Mouse (Mus musculus) adrenal gland, adult 8-10 months (tissue): ENCODE data around the gene Hmx2. TPM values are rescaled to one million over a fixed set of nuclear protein-coding genes. Genes with fewer than 3 reads are reported as not detected.

Experiments used
- DNase-seq: peaks from one replicate; pipeline ENCODE4 v3.0.0; 2022
- total RNA-seq, 4 experiments: library from RNA; stranded (reverse); gene quantifications; 2 replicates each; pipeline ENCODE4 v1.2.4; 2022

Gene Hmx2
- total RNA-seq, 4 experiments from 2014 or later = not detected

GRCm38 (mm10) chr7:131556541-131557271 is 8.1 kb downstream of the Hmx2 start:
- DNase-seq = no peak

GRCm38 (mm10) chr7:131557751-131558150 is 9.2 kb downstream of the Hmx2 start:
- no peak for DNase-seq

GRCm38 (mm10) chr7:131559986-131560696 is 11.6 kb downstream of the Hmx2 start, which contains the start of gene Bub3:
Gene Bub3 (plus strand): TSS chr7:131560222.
- DNase-seq = peak; percentile 90

GRCm38 (mm10) chr7:131560697-131561042 is 12.1 kb downstream of the Hmx2 start:
- no peak for DNase-seq

- no peak for DNase-seq
Observed at GRCm38 (mm10) chr7:131575246-131575645, 26.7 kb downstream of the Hmx2 start.

GRCm38 (mm10) chr7:131582178-131582577 is 33.6 kb downstream of the Hmx2 start:
- DNase-seq = no peak

GRCm38 (mm10) chr7:131585551-131585950 is 37.0 kb downstream of the Hmx2 start:
- no peak for DNase-seq

GRCm38 (mm10) chr7:131597779-131598482 is 49.4 kb downstream of the Hmx2 start:
- DNase-seq = no peak

- no peak for DNase-seq
Observed at GRCm38 (mm10) chr7:131598483-131598824, 49.9 kb downstream of the Hmx2 start.

GRCm38 (mm10) chr7:131602106-131602505 is 53.5 kb downstream of the Hmx2 start:
- no peak for DNase-seq

- no peak for DNase-seq
Observed at GRCm38 (mm10) chr7:131603186-131603585, 54.6 kb downstream of the Hmx2 start.

- no peak for DNase-seq
Observed at GRCm38 (mm10) chr7:131604946-131605345, 56.4 kb downstream of the Hmx2 start.

- DNase-seq = no peak
Observed at GRCm38 (mm10) chr7:131605481-131605880, 56.9 kb downstream of the Hmx2 start.

Other genes with a start within 250 kb of the Hmx2 start
- gene Cuzd1, start 226.5 kb upstream of the Hmx2 start, total RNA-seq = not detected
- gene Fam24b, start 219.3 kb upstream of the Hmx2 start, total RNA-seq = not detected
- not detected for gene Fam24a, start 214.9 kb upstream of the Hmx2 start, total RNA-seq
- 10 to 100 TPM; 11.0 to 14.8 (median 12.0) TPM for gene 2310057M21Rik, start 186.0 kb upstream of the Hmx2 start, total RNA-seq
- gene Pstk, start 177.6 kb upstream of the Hmx2 start, total RNA-seq = 10 to 100 TPM; 19.4 to 21.4 (median 20.1) TPM
- gene Ikzf5, start 138.3 kb upstream of the Hmx2 start, total RNA-seq = 10 to 100 TPM; 33.5 to 39.7 (median 35.7) TPM
- 100 to 1,000 TPM; 157 to 791 (median 490) TPM for gene Acadsb, start 138.2 kb upstream of the Hmx2 start, total RNA-seq
- gene Hmx3, start 5.9 kb upstream of the Hmx2 start, total RNA-seq = not detected
- 10 to 100 TPM; 68.7 to 79.5 (median 71.3) TPM for gene Bub3, start 11.4 kb downstream of the Hmx2 start, total RNA-seq